Mouse (Mus musculus) forebrain, embryonic 12.5 days (tissue): ENCODE measurements around the gene Ptprg. TPM values are rescaled to one million over a fixed set of nuclear protein-coding genes. Genes with fewer than 3 reads are reported as not detected.
"Not testable (repeated sequence)": the region's sequence is repeated elsewhere in the genome, so short reads cannot be mapped to it uniquely, and the experiment has no call there.

Experiments used
- ATAC-seq: fragments of 200-750 bp; cut with Nextera tagmentation; 2 replicates; pipeline ENCODE4 v1.8.0; 2017; ENCODE audit warnings: moderate TSS enrichment; ENCODE audit not compliant: low FRiP score
- H3K27ac ChIP-seq: fragments of 300-500 bp; sonication (generic); 2 replicates; pipeline ENCODE4 v1.5.1; 2016; ENCODE audit warnings: mild to moderate bottlenecking
- H3K27me3 ChIP-seq: fragments of 300-500 bp; sonication (generic); 2 replicates; pipeline ENCODE4 v1.6.1; 2016; ENCODE audit warnings: mild to moderate bottlenecking
- H3K36me3 ChIP-seq: fragments of 300-500 bp; sonication (generic); replicated peaks from 2 replicates; pipeline ENCODE4 v1.6.1; 2016; ENCODE audit warnings: mild to moderate bottlenecking
- H3K4me1 ChIP-seq: fragments of 300-500 bp; sonication (generic); 2 replicates; pipeline ENCODE4 v1.6.1; 2016
- H3K4me2 ChIP-seq: fragments of 300-500 bp; sonication (generic); 2 replicates; pipeline ENCODE4 v1.6.1; 2016; ENCODE audit warnings: mild to moderate bottlenecking, moderate library complexity
- H3K4me3 ChIP-seq: fragments of 300-500 bp; sonication (generic); replicated peaks from 2 replicates; pipeline ENCODE4 v1.5.1; 2016; ENCODE audit warnings: mild to moderate bottlenecking
- H3K9ac ChIP-seq: fragments of 300-500 bp; sonication (generic); 2 replicates; pipeline ENCODE4 v1.6.1; 2016; ENCODE audit warnings: mild to moderate bottlenecking
- H3K9me3 ChIP-seq: fragments of 300-500 bp; sonication (generic); 2 replicates; pipeline ENCODE4 v1.6.1; 2016
- WGBS: fragments of 180-500 bp; shearing (Covaris S2); methylation state at CpG from one replicate; pipeline ENCODE4 v1.1.7; 2016; 5-methylcytosine and 5-hydroxymethylcytosine counted together
- polyA plus RNA-seq: library from polyadenylated mRNA; unstranded; fragments of >200 nt; fragmentation: Nextera tagmentation; extraction: Ambion mirVana; gene quantifications from 2 replicates; pipeline ENCODE4 v1.2.1, GENCODE M21; 2016

Gene Ptprg
- polyA plus RNA-seq, 1 experiment from 2014 or later, result 44.9 TPM

- Histone ChIP-seq H3K36me3 (peaks cover 21% of the 10 kb centered on the region), H3K4me3 (no peak overlapping the region), H3K27me3 (no peaks in the 10 kb centered on the region), H3K9me3 (no peaks in the 10 kb centered on the region), H3K27ac (no peak overlapping the region), H3K4me1 (peaks cover 3% of the 10 kb centered on the region; the same call in 1 of the 2 replicates), H3K9ac (no peak overlapping the region), H3K4me2 (no peak overlapping the region)
- 24% methylated on average over 6 of the region's 6 CpGs for WGBS
- ATAC-seq, result no peak
These were observed 666.5 kb downstream of the Ptprg start for GRCm38 (mm10) chr14:12219877-12220276.

DNA sequence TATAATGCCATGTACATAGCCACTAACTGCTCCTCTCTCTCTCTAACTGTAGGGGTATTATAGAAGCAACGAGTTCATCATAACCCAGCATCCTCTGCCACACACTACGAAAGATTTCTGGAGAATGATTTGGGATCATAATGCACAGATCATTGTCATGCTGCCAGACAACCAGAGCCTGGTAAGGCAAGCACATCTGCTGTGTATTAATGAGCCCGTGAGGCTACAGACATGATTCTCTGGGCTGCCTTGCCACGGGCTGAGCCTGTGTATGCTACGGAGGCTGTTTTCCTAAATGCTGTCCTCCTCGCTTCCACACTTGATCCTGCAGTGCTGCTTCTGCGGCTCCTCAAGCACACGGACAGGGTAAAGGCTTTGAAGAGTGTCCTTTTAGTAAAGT lies 667.2 kb downstream of the Ptprg start:
- Histone ChIP-seq H3K27ac (peak overlapping the region; percentile 51; the same call in 1 of the 2 replicates), H3K36me3 (peaks cover 19% of the 10 kb centered on the region), H3K27me3 (no peaks in the 10 kb centered on the region), H3K9ac (no peak overlapping the region), H3K4me2 (no peak overlapping the region), H3K4me1 (peaks cover 3% of the 10 kb centered on the region; the same call in 1 of the 2 replicates), H3K9me3 (no peaks in the 10 kb centered on the region), H3K4me3 (no peak overlapping the region)
- 57% methylated on average over 8 of the region's 8 CpGs for WGBS
- peak; percentile 73 for ATAC-seq

- Histone ChIP-seq H3K27me3 (no peaks in the 10 kb centered on the region), H3K4me1 (peaks cover 3% of the 10 kb centered on the region; the same call in 1 of the 2 replicates), H3K36me3 (peaks cover 26% of the 10 kb centered on the region), H3K27ac (no peak overlapping the region), H3K9ac (no peak overlapping the region), H3K4me3 (no peak overlapping the region), H3K9me3 (no peaks in the 10 kb centered on the region), H3K4me2 (no peak overlapping the region)
- 61% methylated on average over 5 of the region's 5 CpGs for WGBS
- ATAC-seq, result no peak
These were observed 668.2 kb downstream of the Ptprg start for GRCm38 (mm10) chr14:12221571-12221970.

DNA sequence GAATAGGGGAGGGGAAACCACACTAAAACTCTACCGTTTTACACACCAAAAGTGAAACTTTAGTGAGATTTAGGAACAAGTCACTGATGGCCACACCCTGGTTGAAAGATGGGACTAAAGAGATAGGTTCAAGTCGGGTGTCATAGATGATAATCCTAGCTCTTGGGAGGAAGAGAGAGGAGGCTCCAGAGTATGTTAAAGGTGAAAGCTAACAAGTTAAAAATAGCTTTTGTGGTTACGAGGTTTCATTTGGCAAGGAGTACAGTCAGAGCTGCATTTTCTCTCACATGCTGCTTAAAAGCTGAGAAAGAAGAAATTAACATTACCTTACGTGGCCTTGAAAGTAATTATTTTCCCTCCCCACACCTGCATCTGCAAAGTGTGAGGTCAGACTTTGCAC lies 690.4 kb downstream of the Ptprg start:
- H3K9ac ChIP-seq, result no peak overlapping the region
- H3K9me3 ChIP-seq, result no peaks in the 10 kb centered on the region
- ATAC-seq, result no peak
- H3K4me2 ChIP-seq, result no peak overlapping the region
- H3K27me3 ChIP-seq, result no peaks in the 10 kb centered on the region
- H3K4me3 ChIP-seq, result no peak overlapping the region
- 0 out of 2 replicates have a peak, but pooled peaks cover 2% of the 10 kb centered on the region for H3K4me1 ChIP-seq
- no peaks in the 10 kb centered on the region for H3K36me3 ChIP-seq
- no peak overlapping the region for H3K27ac ChIP-seq
- whole genome bisulfite sequencing, result 78% methylated on average over 4 of the region's 4 CpGs

GRCm38 (mm10) chr14:12276031-12276430 lies 722.7 kb downstream of the Ptprg start:
- H3K4me2 ChIP-seq, result no peak overlapping the region
- H3K4me1 ChIP-seq, result no peaks in the 10 kb centered on the region
- 67% methylated on average over 3 of the region's 3 CpGs for WGBS
- no peak overlapping the region for H3K4me3 ChIP-seq
- H3K9ac ChIP-seq, result no peak overlapping the region
- no peak overlapping the region for H3K27ac ChIP-seq
- H3K9me3 ChIP-seq, result no peaks in the 10 kb centered on the region
- 0 out of 2 replicates have a peak, but pooled peaks cover 7% of the 10 kb centered on the region for H3K27me3 ChIP-seq
- ATAC-seq, result no peak
- no peaks in the 10 kb centered on the region for H3K36me3 ChIP-seq

- WGBS, result 83% methylated on average over 6 of the region's 6 CpGs
- peak; percentile 30 for ATAC-seq
- Histone ChIP-seq H3K27me3 (peaks cover 4% of the 10 kb centered on the region; the same call in 1 of the 2 replicates), H3K9me3 (no peaks in the 10 kb centered on the region), H3K36me3 (no peaks in the 10 kb centered on the region), H3K27ac (peak within 1 kb of the TSS; percentile 91), H3K4me3 (peak within 1 kb of the TSS; percentile 80), H3K9ac (peak within 1 kb of the TSS; percentile 80), H3K4me2 (peak within 1 kb of the TSS; percentile 79), H3K4me1 (no peaks in the 10 kb centered on the region)
These were observed 730.3 kb downstream of the Ptprg start, which contains the start of gene Gm49355 for GRCm38 (mm10) chr14:12283641-12284040. Gm49355 (plus strand) TSS chr14:12283976.

DNA sequence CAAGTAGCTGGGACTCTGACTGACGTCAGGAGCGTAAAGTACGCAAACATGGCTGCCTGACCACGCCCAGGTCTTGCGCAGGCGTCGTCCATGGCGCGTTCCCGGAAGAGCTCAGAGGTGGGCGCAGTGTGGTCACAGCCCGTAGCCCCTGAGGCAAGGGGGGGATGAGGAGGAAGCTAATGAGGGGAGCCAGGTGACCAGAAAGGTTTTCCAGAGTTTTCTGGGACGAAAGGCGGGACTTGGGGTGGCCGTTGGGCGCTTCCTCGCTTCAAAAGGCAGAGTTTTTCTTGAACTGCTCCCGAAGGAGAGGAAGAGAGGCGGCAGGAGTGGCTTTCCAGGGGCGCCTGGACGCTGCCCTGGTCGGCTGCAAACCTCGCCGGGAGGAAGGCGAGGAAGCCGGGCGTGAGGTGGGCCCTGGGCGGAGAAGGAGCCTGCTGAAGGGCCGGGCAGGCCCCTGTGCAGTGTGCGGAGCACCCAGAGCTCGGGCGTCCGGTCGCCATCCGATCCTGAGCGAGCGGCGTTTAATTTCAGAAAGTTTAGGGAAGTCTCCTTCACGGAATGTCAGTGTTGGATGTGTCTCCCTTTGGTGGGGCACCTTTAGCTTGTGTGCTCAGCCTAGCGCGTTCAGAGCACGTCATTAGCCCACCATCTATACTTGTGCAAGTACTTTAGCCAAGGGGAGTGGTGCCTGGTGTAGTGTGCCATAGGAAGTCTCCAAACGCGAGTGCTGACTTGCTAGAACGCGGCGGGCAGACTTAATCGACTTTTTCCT lies 731.0 kb downstream of the Ptprg start, which contains the start of gene 3830406C13Rik:
3830406C13Rik (plus strand) TSS at position 33 of the 772 bp plus-strand sequence.
- Histone ChIP-seq H3K36me3 (no peaks in the 10 kb centered on the region), H3K4me1 (no peaks in the 10 kb centered on the region), H3K9me3 (no peaks in the 10 kb centered on the region), H3K27ac (peak within 1 kb of the TSS; percentile 91), H3K27me3 (peaks cover 4% of the 10 kb centered on the region; the same call in 1 of the 2 replicates), H3K4me3 (peak within 1 kb of the TSS; percentile 80), H3K4me2 (peak within 1 kb of the TSS; percentile 79), H3K9ac (peak within 1 kb of the TSS; percentile 80)
- 2% methylated on average over 48 of the region's 48 CpGs for WGBS
- peak; percentile 99 for ATAC-seq

- ATAC-seq, H3K4me1 ChIP-seq, H3K9ac ChIP-seq, H3K36me3 ChIP-seq, H3K27ac ChIP-seq, H3K9me3 ChIP-seq, H3K4me2 ChIP-seq, H3K4me3 ChIP-seq, H3K27me3 ChIP-seq: not testable (repeated sequence)
These were observed 736.4 kb downstream of the Ptprg start for GRCm38 (mm10) chr14:12289747-12290146.

Other genes with a start within 250 kb of the Ptprg start
- gene Gm3839, start 196.8 kb upstream of the Ptprg start, polyA plus RNA-seq, result 1.8 and 2.2 TPM in 2 replicates